Mouse (Mus musculus) hindbrain, postnatal 0 days (tissue): ENCODE data around the gene Agbl5. TPM values are rescaled to one million over a fixed set of nuclear protein-coding genes. Genes with fewer than 3 reads are reported as not detected.

ENCODE experiments used
- ATAC-seq: fragments of 200-750 bp; cut with Nextera tagmentation; 2 replicates; pipeline ENCODE4 v1.8.0; 2017; ENCODE audit warnings: mild to moderate bottlenecking, moderate TSS enrichment, moderate library complexity
- DNase-seq: peaks from one replicate; pipeline ENCODE4 v3.0.0-alpha.2; 2015; ENCODE audit warnings: low spot score
- H3K27ac ChIP-seq: fragments of 300-500 bp; sonication (generic); 2 replicates; pipeline ENCODE4 v1.5.1; 2014; ENCODE audit warnings: mild to moderate bottlenecking
- H3K27me3 ChIP-seq: fragments of 300-500 bp; sonication (generic); 2 replicates; pipeline ENCODE4 v1.6.1; 2014; ENCODE audit warnings: low read length, mixed read lengths; ENCODE audit not compliant: insufficient read depth
- H3K36me3 ChIP-seq: fragments of 300-500 bp; sonication (generic); 2 replicates; pipeline ENCODE4 v1.6.1; 2014; ENCODE audit warnings: low read length, mixed read lengths; ENCODE audit not compliant: insufficient read depth
- H3K4me1 ChIP-seq: fragments of 300-500 bp; sonication (generic); 2 replicates; pipeline ENCODE4 v1.6.1; 2014; ENCODE audit warnings: antibody characterized with exemption, low read length, mixed read lengths; ENCODE audit not compliant: insufficient read depth
- H3K4me2 ChIP-seq: fragments of 300-500 bp; sonication (generic); 2 replicates; pipeline ENCODE4 v1.6.1; 2014; ENCODE audit warnings: low read depth, mild to moderate bottlenecking, low read length, moderate library complexity, mixed read lengths
- H3K4me3 ChIP-seq: fragments of 300-500 bp; sonication (generic); 2 replicates; pipeline ENCODE4 v1.5.1; 2014; ENCODE audit warnings: low read length
- H3K9ac ChIP-seq: fragments of 300-500 bp; sonication (generic); replicated peaks from 2 replicates; pipeline ENCODE4 v1.6.1; 2014; ENCODE audit warnings: mild to moderate bottlenecking, low read length, moderate library complexity, mixed read lengths
- H3K9me3 ChIP-seq: fragments of 300-500 bp; sonication (generic); 2 replicates; pipeline ENCODE4 v1.6.1; 2016; ENCODE audit warnings: low read length, mixed read lengths
- CTCF ChIP-seq: IDR thresholded peaks from 2 replicates; pipeline ENCODE4 v1.5.1; 2016; ENCODE audit warnings: antibody characterized with exemption, control low read depth, low read depth
- WGBS: fragments of 180-500 bp; shearing (Covaris S2); extraction: QIAGEN DNeasy Blood & Tissue Kit; methylation state at CpG from one replicate; pipeline ENCODE4 v1.1.7; 2014; 5-methylcytosine and 5-hydroxymethylcytosine counted together
- polyA plus RNA-seq: library from polyadenylated mRNA; unstranded; fragments of >200 nt; fragmentation: Nextera tagmentation; extraction: Ambion mirVana; gene quantifications from 2 replicates; pipeline ENCODE4 v1.2.1, GENCODE M21; 2015
- total RNA-seq: library from RNA; depleted of rRNA; stranded (reverse); fragments of >200 nt; gene quantifications from 2 replicates; pipeline ENCODE4 v1.2.3, GENCODE M21; 2014

The Agbl5 gene
- total and polyA plus RNA-seq, 2 experiments from 2014 or later, result 18.0 to 58.7 TPM

GRCm38 (mm10) chr5:30930846-30931245 is 42.4 kb downstream of the Agbl5 start:
- 59% methylated on average over 6 of the region's 6 CpGs for WGBS
- TF ChIP-seq CTCF, result no peak
- H3K9ac ChIP-seq, result no peak overlapping the region
- no peak overlapping the region for H3K4me3 ChIP-seq
- DNase-seq, result no peak
- H3K27ac ChIP-seq, result 0 out of 2 replicates have a peak overlapping the region, but pooled peaks have one; percentile 11
- H3K9me3 ChIP-seq, result no peaks in the 10 kb centered on the region
- H3K4me2 ChIP-seq, result no peak overlapping the region
- no peaks in the 10 kb centered on the region for H3K36me3 ChIP-seq
- no peaks in the 10 kb centered on the region for H3K27me3 ChIP-seq
- 0 out of 2 replicates have a peak, but pooled peaks have one; percentile 15 for ATAC-seq
- H3K4me1 ChIP-seq, result no peaks in the 10 kb centered on the region

GRCm38 (mm10) chr5:30931378-30931777 is 42.9 kb downstream of the Agbl5 start:
- WGBS, result 89% methylated on average over 4 of the region's 4 CpGs
- TF ChIP-seq CTCF, result no peak
- no peak overlapping the region for H3K4me3 ChIP-seq
- no peak overlapping the region for H3K27ac ChIP-seq
- ATAC-seq, result no peak
- no peak overlapping the region for H3K9ac ChIP-seq
- no peaks in the 10 kb centered on the region for H3K36me3 ChIP-seq
- no peak for DNase-seq
- H3K4me1 ChIP-seq, result no peaks in the 10 kb centered on the region
- no peaks in the 10 kb centered on the region for H3K27me3 ChIP-seq
- no peaks in the 10 kb centered on the region for H3K9me3 ChIP-seq
- H3K4me2 ChIP-seq, result no peak overlapping the region

GRCm38 (mm10) chr5:30933705-30934104 is 45.2 kb downstream of the Agbl5 start:
- TF ChIP-seq CTCF, result no peak
- Histone ChIP-seq H3K4me2 (no peak overlapping the region), H3K27me3 (no peaks in the 10 kb centered on the region), H3K27ac (no peak overlapping the region), H3K9me3 (no peaks in the 10 kb centered on the region), H3K9ac (no peak overlapping the region), H3K4me1 (no peaks in the 10 kb centered on the region), H3K36me3 (no peaks in the 10 kb centered on the region), H3K4me3 (no peak overlapping the region)
- ATAC-seq (no peak), DNase-seq (no peak)
- 72% methylated on average over 5 of the region's 5 CpGs for WGBS

- H3K4me1 ChIP-seq, result no peaks in the 10 kb centered on the region
- peak; percentile 63; the same call in 1 of the 2 replicates for ATAC-seq
- H3K36me3 ChIP-seq, result no peaks in the 10 kb centered on the region
- no peaks in the 10 kb centered on the region for H3K9me3 ChIP-seq
- WGBS, result 85% methylated on average over 5 of the region's 5 CpGs
- no peak overlapping the region for H3K4me2 ChIP-seq
- peak; percentile 16; the same call in 1 of the 2 replicates for TF ChIP-seq CTCF
- no peak overlapping the region for H3K9ac ChIP-seq
- peak; percentile 44 for DNase-seq
- no peaks in the 10 kb centered on the region for H3K27me3 ChIP-seq
- H3K4me3 ChIP-seq, result no peak overlapping the region
- no peak overlapping the region for H3K27ac ChIP-seq
Measured at GRCm38 (mm10) chr5:30934725-30935461, 46.4 kb downstream of the Agbl5 start.

GRCm38 (mm10) chr5:30943004-30943403 is 54.5 kb downstream of the Agbl5 start:
- no peaks in the 10 kb centered on the region for H3K27me3 ChIP-seq
- ATAC-seq (no peak), DNase-seq (no peak)
- TF ChIP-seq CTCF, result peak; percentile 39
- H3K27ac ChIP-seq, result no peak overlapping the region
- 0 out of 2 replicates have a peak, but pooled peaks cover 2% of the 10 kb centered on the region for H3K4me1 ChIP-seq
- H3K36me3 ChIP-seq, result no peaks in the 10 kb centered on the region
- no peak overlapping the region for H3K4me2 ChIP-seq
- WGBS, result 90% methylated on average over 2 of the region's 2 CpGs
- no peak overlapping the region for H3K4me3 ChIP-seq
- H3K9ac ChIP-seq, result no peak overlapping the region
- no peaks in the 10 kb centered on the region for H3K9me3 ChIP-seq

- ATAC-seq, result no peak
- H3K36me3 ChIP-seq, result no peaks in the 10 kb centered on the region
- no peak for TF ChIP-seq CTCF
- no peaks in the 10 kb centered on the region for H3K9me3 ChIP-seq
- WGBS, result 83% methylated on average over 6 of the region's 6 CpGs
- DNase-seq, result no peak
- 0 out of 2 replicates have a peak overlapping the region, but pooled peaks have one; percentile 73 for H3K27ac ChIP-seq
- H3K4me1 ChIP-seq, result 0 out of 2 replicates have a peak, but pooled peaks cover 2% of the 10 kb centered on the region
- H3K27me3 ChIP-seq, result no peaks in the 10 kb centered on the region
- H3K4me3 ChIP-seq, result peak overlapping the region; percentile 56
- H3K9ac ChIP-seq, result 0 out of 2 replicates have a peak overlapping the region, but pooled peaks have one; percentile 73
- H3K4me2 ChIP-seq, result peak overlapping the region; percentile 79
Measured at GRCm38 (mm10) chr5:30944344-30944743, 55.9 kb downstream of the Agbl5 start.
